Mouse (Mus musculus) regulatory T cell (primary cell): ENCODE data around the gene Echdc3.

ENCODE experiments used
- in situ Hi-C: fragments of 300-600 bp; cut with MboI, MseI; formaldehyde crosslinking; loops from one replicate; pipeline ENCODE4 v1.15.1; 2025; ENCODE audit warnings: high pct_unique_total_duplicates

Gene Echdc3

DNA sequence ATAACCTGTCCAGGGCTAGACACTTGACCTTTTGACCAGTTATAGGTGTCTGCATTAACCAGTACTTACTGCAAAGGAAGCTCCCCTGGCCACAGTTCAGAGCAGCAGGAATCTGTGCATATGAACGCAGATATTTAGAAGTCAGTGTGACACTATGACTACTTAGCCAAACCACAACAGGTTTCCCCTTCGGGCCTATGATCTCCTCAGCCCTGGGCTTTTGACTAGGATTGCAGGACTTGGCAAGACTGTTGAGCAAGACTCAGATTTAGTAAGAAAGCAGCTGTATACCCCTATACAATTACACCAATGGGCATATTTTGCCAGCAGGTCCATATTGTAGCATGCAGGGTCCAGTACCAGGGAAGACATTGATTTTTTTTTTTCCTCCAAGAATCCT is 44.3 kb downstream of the Echdc3 start:
- in situ Hi-C loops: loop anchor here (5.0 kb wide), 1 partner anchor 171 kb away; no protein-coding TSS in a partner anchor

DNA sequence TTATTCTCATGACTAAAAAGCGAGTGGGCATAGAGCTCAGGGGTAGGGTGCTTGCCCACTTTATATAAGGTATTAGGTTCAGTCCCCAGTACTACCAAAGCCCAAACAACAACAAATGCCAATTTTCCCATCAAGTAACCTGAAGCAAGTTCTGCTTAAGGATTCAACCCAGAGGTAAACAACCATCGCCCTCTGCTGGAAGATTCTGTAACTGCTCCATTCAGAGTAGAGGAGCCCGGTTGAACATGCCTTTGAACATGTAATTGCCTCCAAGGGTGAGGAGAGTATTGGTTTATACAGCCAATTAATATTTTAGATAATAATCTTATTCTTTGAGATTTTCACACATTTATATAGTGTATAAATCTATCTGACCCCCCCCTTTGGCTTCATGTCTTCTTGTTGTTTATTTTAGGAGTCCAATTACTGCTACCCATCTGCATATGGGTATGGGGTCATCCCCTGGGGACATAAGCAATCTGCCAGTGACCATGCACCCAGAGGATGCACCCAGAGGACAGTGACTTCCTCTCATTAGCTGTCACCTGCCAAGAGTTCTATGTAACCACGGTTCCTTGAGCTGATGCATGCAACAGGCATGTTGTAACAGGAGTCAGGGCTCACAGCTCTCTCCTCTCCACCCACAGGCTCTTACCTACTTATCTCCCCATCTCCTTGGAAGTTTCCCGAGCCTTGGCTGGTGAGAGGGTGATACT is 44.8 kb downstream of the Echdc3 start:
- in situ Hi-C loops: loop anchor here (5.0 kb wide), 1 partner anchor 171 kb away; no protein-coding TSS in a partner anchor

DNA sequence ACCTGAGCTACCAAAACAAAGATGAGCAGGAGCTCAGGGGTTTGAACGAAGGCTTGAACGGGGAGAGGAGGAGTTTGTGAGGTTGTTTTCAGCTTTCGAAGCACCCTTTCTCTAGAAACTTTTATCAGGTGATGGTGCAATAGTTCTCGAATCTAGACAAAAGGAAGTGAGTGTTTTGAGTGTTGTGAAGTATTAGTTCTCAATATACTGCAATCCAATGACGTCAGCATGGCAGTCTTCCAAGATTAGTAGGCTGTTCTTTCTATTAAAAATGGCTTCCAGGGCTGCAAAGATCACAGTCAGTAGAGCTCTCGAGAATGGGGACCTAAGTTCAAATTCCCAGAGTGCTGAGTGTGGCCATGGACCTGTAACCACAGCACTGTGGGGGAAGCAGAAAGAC is 47.1 kb downstream of the Echdc3 start:
- in situ Hi-C loops: loop anchor here (5.0 kb wide), 1 partner anchor 168 kb away; no protein-coding TSS in a partner anchor

DNA sequence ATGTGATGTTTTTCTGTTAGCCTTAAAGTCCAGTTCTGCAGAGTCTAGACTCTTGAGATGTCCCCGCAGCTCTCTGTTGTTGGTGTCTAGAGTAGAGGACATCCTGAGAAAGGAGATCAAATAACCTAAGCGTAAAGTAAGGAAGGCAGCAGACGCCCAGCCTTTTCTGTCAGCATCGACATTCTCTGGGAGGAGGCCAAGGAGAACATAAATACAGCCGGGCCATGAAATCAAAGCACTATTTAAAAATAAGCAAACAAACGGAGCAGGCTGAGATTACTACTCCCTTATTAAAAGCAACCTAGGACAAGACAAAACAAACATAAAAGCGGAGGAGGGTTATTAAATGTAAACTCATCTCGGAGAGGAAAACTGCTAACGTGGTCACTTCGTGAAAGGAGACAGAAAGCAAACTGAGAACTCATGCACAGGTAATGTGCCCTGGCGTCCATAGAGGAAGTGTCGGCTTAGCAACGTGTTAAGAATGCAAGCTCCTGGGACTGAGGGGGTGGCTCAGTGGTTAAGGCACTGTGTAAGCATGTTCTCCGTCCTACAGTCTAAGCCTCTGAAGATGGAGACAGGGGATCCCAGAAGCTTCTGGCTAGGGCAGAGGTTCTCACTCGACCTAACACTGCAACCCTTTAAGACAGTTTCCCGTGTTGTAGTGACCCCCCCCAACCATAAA is 48.1 kb downstream of the Echdc3 start:
- in situ Hi-C loops: loop anchor here (5.0 kb wide), 1 partner anchor 167 kb away; no protein-coding TSS in a partner anchor

DNA sequence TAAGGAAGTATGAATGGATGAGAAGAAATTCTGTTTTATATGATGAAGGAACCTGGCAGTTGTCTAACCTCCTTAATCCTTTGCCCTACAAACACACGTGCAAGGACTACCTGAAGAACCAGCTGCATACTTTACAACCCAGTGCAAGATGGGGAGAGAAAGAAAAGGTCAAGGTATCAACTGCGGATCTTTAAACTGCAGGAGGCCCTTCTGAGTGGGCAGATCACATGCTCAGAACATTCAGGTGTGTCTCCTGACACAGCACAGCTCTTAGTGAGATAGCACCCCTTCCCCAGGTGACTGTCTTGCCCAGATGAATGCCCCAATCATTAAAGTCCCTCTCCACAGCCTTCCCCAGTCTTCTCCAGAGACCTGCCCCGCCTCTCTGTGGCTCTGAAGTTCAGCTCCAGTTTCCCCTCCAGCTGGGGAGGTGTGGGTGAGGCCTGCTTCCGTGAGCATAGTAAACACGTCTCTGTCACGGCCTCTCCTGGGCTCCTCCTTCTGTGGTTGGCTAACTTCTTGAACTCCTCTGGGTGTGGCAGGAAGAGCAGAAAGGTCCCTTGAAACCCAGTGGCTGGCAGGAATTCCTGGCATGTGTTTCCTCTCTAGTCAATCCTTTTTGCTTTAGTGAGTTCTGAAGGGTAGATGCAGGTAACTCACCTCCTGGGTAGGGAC is 50.3 kb downstream of the Echdc3 start:
- in situ Hi-C loops: no loop called here

DNA sequence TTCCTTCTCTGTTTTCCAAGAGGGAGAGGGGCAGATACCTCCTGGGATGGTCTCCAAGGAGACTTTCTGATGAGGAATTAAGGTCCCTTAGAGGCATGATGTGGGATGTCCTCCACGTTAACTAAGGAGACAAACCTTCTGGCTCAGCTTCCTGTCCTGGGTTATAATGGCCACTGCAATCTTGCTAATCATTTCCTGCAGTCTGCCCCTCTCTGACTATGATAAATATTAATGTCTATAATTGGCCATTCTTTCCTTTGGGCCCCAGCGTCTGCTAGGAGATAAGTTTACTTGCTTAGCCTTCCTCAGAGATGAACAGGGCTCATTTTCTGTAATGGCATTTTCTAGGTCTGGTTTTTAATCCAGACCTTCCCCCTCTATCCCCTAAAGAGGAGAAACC is 53.1 kb downstream of the Echdc3 start:
- in situ Hi-C loops: loop anchor here (5.0 kb wide), 1 partner anchor 102 kb away; no protein-coding TSS in a partner anchor

DNA sequence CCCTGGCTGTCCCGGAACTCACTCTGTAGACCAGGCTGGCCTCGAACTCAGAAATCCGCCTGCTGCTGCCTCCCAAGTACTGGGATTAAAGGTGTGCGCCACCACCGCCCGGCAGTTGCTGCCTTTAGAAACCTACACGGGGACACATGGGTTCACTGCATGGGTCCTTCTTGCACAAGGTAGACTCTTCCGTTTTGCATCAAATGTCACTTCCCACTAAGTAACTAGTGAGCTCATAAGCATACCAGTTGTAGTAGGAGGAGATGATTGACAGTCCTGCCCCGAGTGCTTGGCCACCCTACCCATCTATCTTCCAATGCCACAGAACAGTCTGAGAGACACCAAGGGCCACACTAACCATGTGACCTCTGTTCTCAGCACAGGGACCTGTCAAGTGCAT is 53.6 kb downstream of the Echdc3 start:
- in situ Hi-C loops: loop anchor here (5.0 kb wide), 1 partner anchor 102 kb away; no protein-coding TSS in a partner anchor

DNA sequence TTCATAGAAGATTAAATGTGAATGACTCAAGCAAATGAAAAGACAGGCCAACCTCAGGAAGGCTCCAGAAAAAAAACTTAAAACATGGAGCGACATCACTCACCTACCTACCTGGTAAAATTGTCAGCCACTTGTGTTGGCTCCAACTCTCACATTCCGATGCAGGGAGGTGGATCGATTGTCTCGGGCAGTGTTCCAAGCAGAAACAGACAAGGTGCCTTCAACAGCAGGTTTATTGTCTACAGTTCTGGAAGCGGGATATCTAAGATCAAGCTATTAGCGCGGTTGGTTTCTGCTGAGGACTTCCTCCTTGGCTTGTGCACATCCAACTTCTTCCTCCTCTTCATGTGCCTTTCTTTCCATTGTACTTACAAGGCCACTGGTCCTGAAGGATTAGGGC is 55.2 kb downstream of the Echdc3 start:
- in situ Hi-C loops: loop anchor here (5.0 kb wide), 1 partner anchor 100 kb away; no protein-coding TSS in a partner anchor

DNA sequence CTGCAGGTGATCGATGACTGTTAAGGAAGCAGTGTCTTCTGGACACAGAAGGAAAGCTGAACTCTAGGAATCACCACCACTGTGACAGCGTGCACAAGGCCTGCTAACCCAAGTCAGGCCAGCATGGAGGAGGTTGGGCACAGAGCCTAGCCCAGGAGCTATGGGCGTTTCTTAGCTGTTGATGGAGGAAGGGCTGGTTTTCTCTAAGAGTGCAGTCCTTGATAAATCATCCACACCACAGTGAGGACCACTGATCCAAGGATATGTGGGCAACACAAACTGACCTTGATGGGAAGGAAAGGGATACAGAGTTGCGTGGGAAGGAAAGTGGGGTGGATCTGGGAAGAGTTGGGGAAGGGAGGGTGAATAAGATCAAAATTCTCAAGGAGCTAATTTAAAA is 55.6 kb downstream of the Echdc3 start:
- in situ Hi-C loops: loop anchor here (5.0 kb wide), 1 partner anchor 100 kb away; no protein-coding TSS in a partner anchor

DNA sequence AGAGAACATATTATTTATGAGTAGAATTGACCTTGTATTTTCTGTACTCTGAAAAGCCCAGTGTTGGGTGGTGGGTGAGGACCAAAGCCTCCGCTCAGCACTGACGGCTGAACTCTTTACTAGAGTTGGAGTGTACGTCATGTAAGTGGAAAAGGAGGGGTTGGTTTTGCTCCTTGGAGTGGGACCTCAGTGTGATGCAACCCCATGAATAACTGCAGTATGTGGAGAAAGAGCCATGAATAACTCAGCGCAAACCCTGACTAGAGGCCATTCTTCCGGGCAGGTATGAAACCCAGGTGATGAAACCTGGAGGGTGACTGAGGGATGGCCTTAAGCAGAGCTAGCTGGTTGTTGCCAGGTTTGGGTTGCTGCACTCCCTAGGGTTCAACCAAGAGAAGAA is 63.0 kb downstream of the Echdc3 start:
- in situ Hi-C loops: no loop called here

DNA sequence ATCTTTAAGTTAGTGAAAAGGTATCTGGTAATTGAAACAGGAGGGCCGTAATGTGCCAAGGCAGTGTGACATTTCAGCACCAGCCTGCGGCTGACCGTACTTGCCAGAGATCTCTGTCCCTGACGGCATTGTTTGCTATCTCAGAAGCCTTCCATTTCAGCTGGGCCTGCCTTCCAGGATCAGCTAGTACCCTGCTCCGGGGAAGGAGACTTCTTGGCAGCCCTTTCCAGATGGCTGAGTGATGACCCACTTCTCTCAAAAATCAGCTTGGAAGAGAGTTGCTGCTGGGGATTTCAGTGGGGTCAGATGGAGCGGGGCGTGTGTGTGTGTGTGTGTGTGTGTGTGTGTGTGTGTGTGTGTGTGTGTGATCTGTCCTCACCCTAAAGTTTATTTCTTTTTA is 65.9 kb downstream of the Echdc3 start:
- in situ Hi-C loops: no loop called here

DNA sequence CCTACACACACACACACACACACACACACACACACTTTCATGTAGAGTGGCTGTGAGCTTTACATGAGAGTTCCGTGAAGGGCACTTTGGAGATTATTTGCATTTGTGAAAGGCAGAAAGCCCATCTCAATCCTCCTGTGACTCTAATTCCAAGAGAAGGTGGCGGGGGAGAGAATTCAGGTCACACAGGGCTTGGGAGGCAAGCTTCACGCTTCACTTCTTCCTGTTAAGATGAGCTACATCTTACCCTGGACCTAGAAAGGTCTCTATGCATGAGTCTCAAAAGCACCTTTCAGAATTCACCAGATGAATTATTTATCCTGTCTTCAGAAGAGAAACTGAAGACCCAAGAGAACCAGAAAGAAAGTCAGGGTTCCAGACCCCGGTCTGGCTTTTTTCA is 66.6 kb downstream of the Echdc3 start:
- in situ Hi-C loops: no loop called here

DNA sequence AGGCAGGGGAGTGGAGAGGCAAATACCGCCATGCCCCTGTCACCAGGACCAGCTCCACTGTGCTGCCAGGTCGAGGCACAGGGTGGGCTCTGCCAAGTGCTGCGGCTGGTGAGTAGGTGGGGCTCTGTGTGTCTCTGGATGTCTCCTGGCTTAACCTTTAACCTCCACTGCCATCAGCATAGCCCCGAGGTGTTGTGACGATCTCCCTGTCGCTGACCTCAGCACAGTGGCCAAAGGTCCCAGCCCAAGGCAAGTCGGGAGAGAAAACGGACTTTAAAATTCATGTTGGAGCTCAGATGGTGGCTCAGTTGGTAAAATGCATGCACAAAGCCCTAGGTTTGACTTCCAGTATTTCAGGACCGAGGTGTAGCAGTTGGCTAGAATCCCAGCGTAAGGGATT is 67.2 kb downstream of the Echdc3 start:
- in situ Hi-C loops: no loop called here

DNA sequence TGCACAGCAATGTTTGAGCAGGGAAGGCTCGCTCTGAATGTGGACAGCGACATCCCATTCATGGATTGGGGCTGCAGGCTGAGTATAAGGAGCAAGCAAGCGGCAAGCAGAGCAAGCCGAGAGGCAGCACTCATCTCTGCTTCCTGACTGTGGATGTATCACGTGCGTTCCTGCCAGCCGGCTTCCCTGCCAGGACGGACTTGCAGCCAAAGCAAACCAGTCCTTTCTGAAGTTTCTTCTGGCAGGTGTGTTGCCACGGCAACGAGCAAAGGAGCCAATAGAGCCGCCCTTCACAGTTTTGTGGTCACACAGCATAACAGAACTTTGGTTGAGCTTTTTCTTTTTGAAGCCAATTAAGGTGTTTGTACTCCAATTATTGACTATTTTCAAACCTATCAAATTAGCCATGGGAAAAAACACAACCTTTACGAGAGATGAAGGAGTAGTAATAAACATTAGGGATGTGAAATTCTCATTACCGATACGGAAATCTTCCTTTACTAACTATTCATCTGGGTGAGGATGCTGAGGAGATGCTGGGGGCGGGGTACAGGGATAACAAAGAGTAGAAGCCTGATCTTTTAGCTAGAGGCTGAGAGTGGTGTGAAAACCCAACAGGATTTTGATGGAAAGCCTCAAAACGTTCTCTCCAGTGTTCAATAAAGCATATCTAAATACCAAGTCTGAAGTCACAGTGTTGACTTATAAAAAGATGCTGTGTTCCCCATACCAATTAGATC is 69.7 kb downstream of the Echdc3 start:
- in situ Hi-C loops: no loop called here

DNA sequence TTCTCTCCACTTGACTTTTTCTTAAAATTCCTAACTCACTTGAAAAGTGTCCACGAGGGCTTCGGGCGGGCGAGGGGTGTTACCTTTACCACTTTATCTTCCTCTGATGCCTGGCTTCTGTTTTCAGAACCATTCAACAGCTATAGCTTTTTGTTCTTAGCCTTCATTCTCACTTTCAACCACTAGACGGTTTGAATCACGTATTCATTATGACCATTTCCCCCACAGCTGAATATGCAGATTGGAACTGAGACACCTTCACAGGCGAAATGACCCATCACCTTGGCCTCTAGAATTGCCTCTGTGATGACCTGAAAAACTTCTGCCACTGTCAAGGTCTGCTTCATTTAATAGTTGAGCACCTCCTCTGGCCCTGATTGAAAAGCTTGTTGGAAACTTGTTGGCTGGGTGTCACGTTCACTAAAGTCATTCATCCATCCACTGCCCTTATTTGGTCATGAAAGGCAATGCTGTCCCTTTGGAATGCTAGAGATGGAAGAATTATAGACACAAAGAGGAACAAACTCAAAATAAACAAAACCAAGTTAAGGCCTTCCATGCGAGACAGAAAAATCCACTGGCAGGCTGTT is 72.2 kb downstream of the Echdc3 start:
- in situ Hi-C loops: no loop called here
